Mouse (Mus musculus) embryonic stem cell, embryonic (primary cell): Measurements from ENCODE around the gene Macrod1.

ENCODE experiments used
- CTCF ChIA-PET, 4 experiments: fragments of 300-600 bp in 2 of 4; fragments of 350-600 bp in 2 of 4; sonication (Branson Sonifier 250); formaldehyde crosslinking; loops; one replicate each; lab custom pipeline; 2022; ENCODE audit warnings: inconsistent platforms in 2 of 4; lab: Charles Lee
- POLR2A ChIA-PET, 4 experiments: fragments of 300-600 bp in 2 of 4; fragments of 350-600 bp in 2 of 4; sonication (Branson Sonifier 250); formaldehyde crosslinking; loops; one replicate each; lab custom pipeline; 2022; ENCODE audit warnings: antibody characterized with exemption in 4 of 4, inconsistent platforms in 1 of 4; lab: Charles Lee

Macrod1 gene

GRCm38 (mm10) chr19:7171447-7171846 is 114.8 kb downstream of the Macrod1 start:
- CTCF ChIA-PET, result interaction anchor here in 1 of 4 experiments (0.8 to 1.0 kb wide), 3 partner anchors 11 to 24 kb away, joined by 3 read pairs; no protein-coding TSS in a partner anchor
- POLR2A ChIA-PET, result interaction anchor here (0.5 to 3.4 kb wide), 19 partner anchors 9 to 311 kb away, joined by 3 to 17 read pairs (median 3); partner anchors contain the start of genes Otub1 (in 2 of the 4) and Rtn3 (in 1 of the 4)

- ChIA-PET POLR2A (interaction anchor here (0.6 to 3.4 kb wide), 20 partner anchors 8 to 311 kb away, joined by 3 to 17 read pairs (median 3); partner anchors contain the start of genes Otub1 (in 2 of the 4) and Rtn3 (in 1 of the 4)), CTCF (interaction anchor here in 1 of 4 experiments (0.8 to 1.0 kb wide), 2 partner anchors 12 to 23 kb away, joined by 3 read pairs; no protein-coding TSS in a partner anchor)
Observed at GRCm38 (mm10) chr19:7172051-7172866, 115.6 kb downstream of the Macrod1 start.

DNA sequence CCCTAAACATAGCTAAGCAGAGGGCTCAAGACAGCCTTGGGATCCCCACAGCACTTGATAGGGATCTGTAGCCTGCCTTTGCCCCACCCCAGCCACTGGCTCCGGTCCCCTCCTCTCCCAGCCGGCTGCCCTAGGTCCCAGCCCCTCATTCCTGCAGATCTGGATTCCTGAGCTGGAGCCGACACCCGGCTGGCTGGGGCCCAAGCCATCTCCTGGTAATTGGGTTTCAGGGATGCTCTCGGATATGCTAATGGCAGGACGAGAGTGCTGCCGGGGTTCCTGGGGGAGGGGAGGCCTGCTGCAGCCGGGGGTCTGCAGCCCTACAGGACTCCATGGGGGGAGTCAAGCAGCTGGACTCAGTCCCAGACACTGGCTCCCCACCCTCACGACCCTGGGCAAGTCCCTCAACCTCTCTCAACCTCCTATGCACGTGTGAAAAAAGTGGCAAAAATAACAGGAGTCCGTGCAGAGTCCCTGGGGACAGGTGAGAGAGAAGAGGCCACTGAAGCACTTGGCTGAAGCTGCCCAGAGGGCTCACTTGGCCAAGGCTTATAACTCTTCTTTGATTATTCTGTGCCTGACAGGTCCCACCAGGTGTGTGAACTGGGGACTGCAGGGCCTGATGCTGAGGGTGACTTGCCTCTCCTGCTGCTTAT is 119.6 kb downstream of the Macrod1 start:
- CTCF ChIA-PET, result interaction anchor here in 3 of 4 experiments (0.5 to 1.2 kb wide), 5 partner anchors 93 to 242 kb away, joined by 3 to 4 read pairs (median 3); no protein-coding TSS in a partner anchor

DNA sequence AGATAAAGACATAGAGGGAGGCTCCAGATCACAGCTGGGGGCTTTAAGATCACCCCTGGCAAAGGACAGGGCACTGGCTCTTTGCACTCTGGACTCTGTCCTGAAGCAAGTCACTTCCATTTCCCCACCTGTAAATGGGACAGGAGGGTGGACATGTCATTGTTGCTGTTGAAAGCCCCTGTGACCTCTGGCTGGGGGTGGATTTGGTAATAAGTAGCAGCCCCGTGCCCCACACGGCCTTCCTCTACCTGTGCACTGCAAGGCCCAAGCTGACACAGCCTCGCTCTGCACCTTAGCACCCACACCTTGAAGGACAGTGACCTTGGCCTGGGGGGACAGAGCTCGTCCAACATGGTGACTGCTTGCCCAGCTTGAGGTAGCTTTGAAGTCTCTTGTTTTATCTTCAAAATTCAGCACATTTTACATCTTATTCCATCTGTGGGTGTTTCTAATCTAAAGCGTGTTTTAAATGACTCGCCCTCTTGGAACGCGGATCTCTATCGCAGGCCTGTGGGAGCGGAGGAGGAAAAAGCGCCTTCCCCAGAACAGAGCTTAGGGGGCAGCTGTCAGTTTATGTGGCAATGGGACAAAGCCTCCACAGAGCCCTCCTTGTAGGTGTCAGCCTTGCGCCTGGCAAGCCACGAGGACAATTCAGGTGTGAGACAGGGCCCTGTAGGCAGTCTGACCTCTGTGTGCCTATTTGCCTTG is 121.3 kb downstream of the Macrod1 start:
- CTCF ChIA-PET, result interaction anchor here in 1 of 4 experiments (1.0 kb wide), 1 partner anchor 17 kb away, joined by 3 read pairs; no protein-coding TSS in a partner anchor
- POLR2A ChIA-PET, result interaction anchor here (0.5 to 1.9 kb wide), 9 partner anchors 12 to 308 kb away, joined by 3 to 6 read pairs (median 4); partner anchors contain the start of genes Cox8a (in 1 of the 4) and Naa40 (in 1 of the 4)

More for the DNA sequence above, 119.6 kb downstream of the Macrod1 start:
- POLR2A ChIA-PET, result interaction anchor here in 3 of 4 experiments (0.5 to 1.9 kb wide), 16 partner anchors 10 to 1705 kb away, joined by 3 to 7 read pairs (median 4); partner anchors contain the start of gene Otub1 (in 1 of the 3)

DNA sequence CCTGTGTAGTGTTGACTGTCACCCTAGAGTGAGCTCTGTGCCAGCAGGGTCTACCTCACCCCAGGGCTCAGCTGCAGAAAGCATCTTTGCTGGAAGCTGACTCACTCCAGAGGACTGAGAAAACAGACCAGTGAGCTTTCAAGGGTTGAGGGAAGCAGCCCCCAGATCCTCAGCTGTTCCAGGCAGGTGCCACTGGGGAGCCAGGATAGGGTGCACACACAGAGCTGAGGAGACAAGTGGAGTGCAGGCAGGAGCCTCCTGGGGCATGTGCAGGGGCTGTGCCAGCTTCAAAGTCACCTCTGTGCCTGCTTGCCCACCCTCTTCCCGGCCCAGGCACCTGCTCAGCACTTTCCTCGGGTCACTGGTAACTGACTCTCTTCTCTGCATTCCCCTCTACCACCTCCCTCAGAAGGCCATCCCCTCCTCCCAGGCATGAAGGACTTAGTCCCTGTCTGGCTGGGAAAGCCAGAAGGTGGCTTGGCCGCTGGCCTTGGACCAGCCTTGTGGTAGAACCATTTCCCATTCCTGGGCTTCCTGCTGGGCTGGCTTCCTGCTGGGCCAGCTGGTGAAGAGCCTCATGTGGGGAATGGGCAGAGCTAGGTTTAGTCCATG is 122.3 kb downstream of the Macrod1 start:
- CTCF ChIA-PET, result interaction anchor here in 3 of 4 experiments (0.6 to 1.0 kb wide), 5 partner anchors 18 to 1235 kb away, joined by 3 to 5 read pairs (median 4); no protein-coding TSS in a partner anchor
- POLR2A ChIA-PET, result interaction anchor here in 2 of 4 experiments (0.7 to 1.8 kb wide), 7 partner anchors 13 to 93 kb away, joined by 3 to 4 read pairs (median 3); partner anchors contain the start of genes Cox8a (in 1 of the 2) and Naa40 (in 1 of the 2)

DNA sequence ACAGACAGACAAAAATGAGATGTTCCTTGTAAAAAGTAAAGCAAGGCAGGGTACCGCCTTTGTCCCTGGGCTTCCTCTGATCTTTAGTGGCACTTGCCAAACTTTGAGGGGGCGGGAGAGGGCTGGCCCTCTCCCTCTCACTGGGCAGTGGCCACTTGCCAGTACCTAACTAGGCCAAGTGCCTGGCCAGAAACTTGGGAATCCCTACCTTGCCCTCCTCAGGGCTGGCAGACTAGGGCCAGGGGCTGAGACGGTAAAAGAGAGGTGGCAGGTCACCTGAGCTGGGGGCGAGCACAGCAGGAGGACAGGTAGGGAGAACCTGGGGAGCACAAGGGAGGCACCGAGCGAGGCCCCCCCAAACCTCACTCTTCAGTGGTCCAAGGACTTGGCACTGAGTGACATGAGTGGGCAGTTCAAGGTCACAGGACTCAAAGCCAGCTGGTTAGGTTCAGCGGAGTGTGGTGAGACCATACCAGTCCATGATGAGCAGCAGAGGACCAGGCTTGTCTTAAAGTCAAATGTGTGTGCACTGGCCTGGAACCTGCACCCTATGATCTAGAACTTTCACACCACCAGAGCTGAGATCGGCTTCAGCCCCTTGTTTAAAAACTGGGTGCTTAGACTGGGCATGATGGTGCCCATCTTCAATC is 124.3 kb downstream of the Macrod1 start:
- ChIA-PET CTCF (no interaction called here), POLR2A (interaction anchor here in 2 of 4 experiments (0.9 to 3.4 kb wide), 6 partner anchors 9 to 111 kb away, joined by 3 to 17 read pairs (median 4); no protein-coding TSS in a partner anchor)

DNA sequence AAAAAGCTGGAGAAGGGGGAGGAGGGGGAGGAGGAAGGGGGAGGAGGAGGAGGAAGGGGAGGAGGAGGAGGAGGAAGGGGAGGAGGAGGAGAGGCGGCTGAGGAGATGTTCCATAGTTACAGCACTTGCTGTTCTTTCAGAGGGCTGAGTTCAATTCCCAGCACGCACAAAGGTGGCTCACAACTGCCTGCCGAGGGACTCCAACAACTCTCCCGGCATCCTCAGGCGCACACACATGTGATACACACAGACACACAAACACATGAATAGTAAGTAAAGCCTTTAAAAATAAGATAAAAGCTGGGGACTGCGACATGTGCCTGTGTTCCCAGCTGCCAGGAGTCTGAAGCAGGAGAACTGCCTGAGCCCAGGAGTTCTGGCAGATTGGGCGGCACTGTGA is 124.9 kb downstream of the Macrod1 start:
- ChIA-PET POLR2A (interaction anchor here in 2 of 4 experiments (1.0 to 3.4 kb wide), 8 partner anchors 10 to 111 kb away, joined by 3 to 17 read pairs (median 4); no protein-coding TSS in a partner anchor), CTCF (no interaction called here)

GRCm38 (mm10) chr19:7182273-7182949 is 125.8 kb downstream of the Macrod1 start:
- CTCF ChIA-PET, result interaction anchor here in 3 of 4 experiments (0.5 to 2.0 kb wide), 3 partner anchors 40 to 206 kb away, joined by 3 to 6 read pairs (median 4); partner anchors contain the start of gene Plcb3 (in 1 of the 3)
- POLR2A ChIA-PET, result interaction anchor here (0.5 to 3.4 kb wide), 13 partner anchors 11 to 453 kb away, joined by 3 to 17 read pairs (median 3); partner anchors contain the start of gene Stip1 (in 1 of the 4)

- ChIA-PET CTCF (interaction anchor here in 2 of 4 experiments (0.5 to 2.0 kb wide), 3 partner anchors 114 to 579 kb away, joined by 3 to 6 read pairs (median 4); partner anchors contain the start of gene Plcb3 (in 1 of the 2)), POLR2A (interaction anchor here in 3 of 4 experiments (0.6 to 1.1 kb wide), 4 partner anchors 23 to 1535 kb away, joined by 3 to 5 read pairs (median 4); partner anchors contain the start of gene Otub1 (in 1 of the 3))
Observed at GRCm38 (mm10) chr19:7183419-7183818, 126.8 kb downstream of the Macrod1 start.

DNA sequence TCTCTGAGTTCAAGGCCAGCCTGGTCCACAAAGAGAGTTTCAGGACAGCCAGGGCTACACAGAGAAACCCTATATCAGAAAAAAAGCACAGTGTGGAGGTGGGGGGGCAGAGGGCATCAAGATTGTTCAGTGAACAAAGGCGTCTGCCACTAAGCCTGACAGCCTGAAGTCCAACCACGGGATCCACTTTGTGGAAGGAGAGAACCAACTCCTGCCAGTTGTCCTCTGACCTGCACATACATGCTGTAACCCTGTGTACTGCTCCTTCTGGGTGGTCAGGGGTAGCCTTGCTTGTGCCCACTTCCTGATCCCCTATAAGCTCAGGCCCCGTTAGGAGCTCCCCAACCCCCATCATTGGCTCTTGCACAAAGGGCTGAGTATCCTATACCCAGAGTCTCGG is 128.4 kb downstream of the Macrod1 start:
- CTCF ChIA-PET, result interaction anchor here in 1 of 4 experiments (0.5 kb wide), 1 partner anchor 23 kb away, joined by 3 read pairs; no protein-coding TSS in a partner anchor
- POLR2A ChIA-PET, result interaction anchor here in 2 of 4 experiments (0.9 to 2.1 kb wide), 8 partner anchors 10 to 145 kb away, joined by 3 to 7 read pairs (median 4); partner anchors contain the start of gene Stip1 (in 2 of the 2)

GRCm38 (mm10) chr19:7185715-7186291 is 129.2 kb downstream of the Macrod1 start:
- ChIA-PET CTCF (interaction anchor here (0.5 to 1.0 kb wide), 7 partner anchors 10 to 926 kb away, joined by 3 to 15 read pairs (median 3); no protein-coding TSS in a partner anchor), POLR2A (interaction anchor here in 3 of 4 experiments (0.6 to 2.5 kb wide), 20 partner anchors 9 to 297 kb away, joined by 3 to 11 read pairs (median 4); partner anchors contain the start of genes Otub1 (in 2 of the 3), Stip1 (in 2 of the 3) and Rtn3 (in 1 of the 3))

DNA sequence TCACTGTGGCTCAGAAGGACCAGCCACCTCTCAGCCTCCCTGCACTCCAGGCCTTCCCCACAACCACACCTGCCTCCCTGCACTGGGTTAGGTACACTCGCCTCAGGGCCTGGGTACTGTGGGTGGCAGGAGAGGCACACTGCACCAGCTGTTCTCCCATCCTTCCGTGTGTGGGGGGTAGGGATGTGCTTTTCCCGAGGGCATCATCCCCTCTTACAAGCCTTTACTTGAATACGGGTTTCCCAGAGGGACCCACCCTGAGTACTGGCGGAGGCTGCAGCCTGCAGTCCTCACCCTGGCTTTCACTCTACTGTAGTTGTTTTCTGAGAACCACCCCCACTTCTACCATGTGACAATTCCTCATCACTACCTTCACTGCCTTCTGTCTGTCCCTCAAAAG is 130.5 kb downstream of the Macrod1 start:
- ChIA-PET POLR2A (interaction anchor here in 3 of 4 experiments (0.7 to 2.6 kb wide), 17 partner anchors 11 to 147 kb away, joined by 3 to 11 read pairs (median 3); partner anchors contain the start of genes Otub1 (in 2 of the 3) and Stip1 (in 1 of the 3)), CTCF (no interaction called here)

DNA sequence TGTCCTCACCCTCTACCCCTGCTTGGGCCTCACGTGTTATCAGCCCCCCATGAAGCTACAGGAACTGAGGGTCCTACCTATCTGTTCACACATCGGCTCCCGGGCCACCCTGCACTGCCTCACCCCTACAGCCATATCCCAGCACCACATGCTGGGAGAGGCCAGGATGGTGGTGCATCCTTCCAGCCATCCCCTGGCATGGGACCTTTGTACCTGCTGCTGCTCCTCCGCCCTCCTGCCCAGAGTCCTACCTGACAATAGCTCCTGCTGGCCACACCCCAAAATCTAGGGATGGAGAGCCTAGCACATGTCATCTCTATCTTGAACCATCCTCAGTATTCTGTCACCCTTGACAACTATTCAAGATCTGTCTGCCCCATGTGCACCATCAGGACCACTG is 132.4 kb downstream of the Macrod1 start:
- ChIA-PET POLR2A (interaction anchor here in 2 of 4 experiments (0.9 to 2.6 kb wide), 6 partner anchors 11 to 131 kb away, joined by 3 to 8 read pairs (median 4); no protein-coding TSS in a partner anchor), CTCF (no interaction called here)

DNA sequence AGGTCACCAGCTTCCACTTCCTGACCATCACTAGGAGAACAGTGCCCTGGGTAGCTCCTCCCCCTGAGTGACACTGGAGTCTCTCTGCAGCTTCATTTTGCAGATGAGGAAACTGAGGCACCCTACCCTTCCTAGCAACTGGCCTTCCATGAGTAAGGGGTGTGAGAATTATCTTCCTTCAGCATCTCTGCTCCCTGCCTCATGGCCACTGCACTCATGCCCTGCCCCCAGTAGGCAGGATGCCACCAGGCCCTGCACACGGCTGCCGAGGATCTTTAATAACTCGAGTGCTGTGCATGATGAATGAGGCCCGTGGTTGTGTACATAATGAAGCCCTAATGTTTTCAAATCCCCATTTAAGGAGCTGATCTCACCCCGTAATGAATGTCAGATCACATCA is 134.4 kb downstream of the Macrod1 start:
- ChIA-PET CTCF (interaction anchor here in 3 of 4 experiments (0.6 to 1.7 kb wide), 4 partner anchors 44 to 146 kb away, joined by 3 to 5 read pairs (median 4); no protein-coding TSS in a partner anchor), POLR2A (interaction anchor here (0.5 to 8.5 kb wide), 8 partner anchors 11 to 302 kb away, joined by 3 to 41 read pairs (median 5); partner anchors contain the start of gene Otub1 (in 2 of the 4))
